Mouse (Mus musculus): ENCODE data around the gene Ddx46.

- no peak for TF ChIP-seq CTCF (conservative IDR thresholded peaks at IDR 0.05; ENCODE audit: low read length)
- TF ChIP-seq POU5F1 (IDR thresholded peaks at IDR 0.05; ENCODE audit: borderline replicate concordance, low read length) = no peak
- TF ChIP-seq NANOG (IDR thresholded peaks at IDR 0.05; ENCODE audit: borderline replicate concordance, low read length) = no peak
Observed at GRCm38 (mm10) chr13:55692535-55693242, 57.9 kb downstream of the Ddx46 start, which contains the start of gene B230219D22Rik.
